Mouse (Mus musculus) midbrain, embryonic 16.5 days (tissue): Measurements from ENCODE around the gene Prr12. TPM values are rescaled to one million over a fixed set of nuclear protein-coding genes. Genes with fewer than 3 reads are reported as not detected.

ENCODE experiments used
- ATAC-seq: fragments of 200-750 bp; cut with Nextera tagmentation; 2 replicates; pipeline ENCODE4 v1.8.0; 2017; ENCODE audit warnings: moderate TSS enrichment
- H3K27ac ChIP-seq: fragments of 300-500 bp; sonication (generic); 2 replicates; pipeline ENCODE4 v1.5.1; 2014; ENCODE audit warnings: mild to moderate bottlenecking, low read length, mixed read lengths
- H3K27me3 ChIP-seq: fragments of 300-500 bp; sonication (generic); 2 replicates; pipeline ENCODE4 v1.6.1; 2014; ENCODE audit warnings: low read depth, low read length, mixed read lengths; ENCODE audit not compliant: control insufficient read depth, insufficient read depth
- H3K36me3 ChIP-seq: fragments of 300-500 bp; sonication (generic); 2 replicates; pipeline ENCODE4 v1.6.1; 2014; ENCODE audit warnings: mild to moderate bottlenecking, low read length, moderate library complexity, mixed read lengths; ENCODE audit not compliant: control insufficient read depth, insufficient read depth
- H3K4me1 ChIP-seq: fragments of 300-500 bp; sonication (generic); 2 replicates; pipeline ENCODE4 v1.6.1; 2014; ENCODE audit warnings: mild to moderate bottlenecking, low read length, mixed read lengths; ENCODE audit not compliant: control insufficient read depth, insufficient read depth
- H3K4me2 ChIP-seq: fragments of 300-500 bp; sonication (generic); 2 replicates; pipeline ENCODE4 v1.6.1; 2014; ENCODE audit warnings: mild to moderate bottlenecking, low read length, mixed read lengths
- H3K4me3 ChIP-seq: fragments of 300-500 bp; sonication (generic); 2 replicates; pipeline ENCODE4 v1.5.1; 2014; ENCODE audit warnings: low read depth, mild to moderate bottlenecking, low read length, moderate library complexity, mixed read lengths
- H3K9ac ChIP-seq: fragments of 300-500 bp; sonication (generic); 2 replicates; pipeline ENCODE4 v1.6.1; 2014; ENCODE audit warnings: low read depth, low read length, mixed read lengths
- H3K9me3 ChIP-seq: fragments of 300-500 bp; sonication (generic); replicated peaks from 2 replicates; pipeline ENCODE4 v1.6.1; 2014; ENCODE audit warnings: mild to moderate bottlenecking, low read length, mixed read lengths; ENCODE audit not compliant: control insufficient read depth, poor library complexity, severe bottlenecking
- WGBS: fragments of 180-500 bp; shearing (Covaris S2); extraction: QIAGEN DNeasy Blood & Tissue Kit; methylation state at CpG from one replicate; pipeline ENCODE4 v1.1.7; 2014; 5-methylcytosine and 5-hydroxymethylcytosine counted together
- polyA plus RNA-seq: library from polyadenylated mRNA; unstranded; fragments of >200 nt; fragmentation: Nextera tagmentation; extraction: Ambion mirVana; gene quantifications from 2 replicates; pipeline ENCODE4 v1.2.1, GENCODE M21; 2015

Prr12 gene
- polyA plus RNA-seq, 1 experiment from 2014 or later: 13.6 TPM

DNA sequence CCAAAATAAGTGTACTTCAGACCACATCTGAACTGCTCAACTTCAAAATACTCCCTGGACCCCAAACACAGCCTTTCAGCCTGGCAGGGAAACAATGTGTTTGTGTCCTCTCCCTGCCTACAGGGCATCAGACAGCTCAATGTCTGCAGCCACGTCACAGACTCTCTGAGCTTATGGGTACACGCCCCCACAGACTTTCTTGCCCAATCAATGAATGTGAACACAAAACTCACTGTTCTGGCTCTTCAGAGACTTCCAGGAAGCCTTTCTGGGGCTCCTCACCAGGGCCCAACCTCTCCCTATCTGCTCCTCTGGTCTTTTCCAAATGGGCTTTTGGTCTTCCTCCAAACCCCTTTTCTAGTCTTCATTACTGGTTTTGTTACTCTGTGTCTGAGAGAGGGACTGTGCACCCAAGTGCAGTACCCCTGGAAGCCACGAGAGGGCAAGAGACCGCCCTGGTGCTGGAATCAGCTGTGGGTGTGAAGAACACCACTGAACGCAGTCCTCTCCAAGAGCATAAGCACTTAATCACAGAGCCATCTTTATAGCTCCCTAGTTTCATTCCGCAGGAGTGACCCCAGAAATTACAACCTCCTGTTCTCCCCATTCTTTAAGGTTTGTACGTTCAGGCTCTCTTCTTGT, 14.8 kb downstream of the Prr12 start:
- H3K4me2 ChIP-seq: no peak overlapping the region
- H3K4me3 ChIP-seq: no peak overlapping the region
- H3K9ac ChIP-seq: no peak overlapping the region
- no peaks in the 10 kb centered on the region for H3K27me3 ChIP-seq
- H3K9me3 ChIP-seq: no peaks in the 10 kb centered on the region
- 71% methylated on average over 7 of the region's 7 CpGs for WGBS
- no peaks in the 10 kb centered on the region for H3K4me1 ChIP-seq
- ATAC-seq: no peak
- peaks cover 75% of the 10 kb centered on the region for H3K36me3 ChIP-seq
- no peak overlapping the region for H3K27ac ChIP-seq

DNA sequence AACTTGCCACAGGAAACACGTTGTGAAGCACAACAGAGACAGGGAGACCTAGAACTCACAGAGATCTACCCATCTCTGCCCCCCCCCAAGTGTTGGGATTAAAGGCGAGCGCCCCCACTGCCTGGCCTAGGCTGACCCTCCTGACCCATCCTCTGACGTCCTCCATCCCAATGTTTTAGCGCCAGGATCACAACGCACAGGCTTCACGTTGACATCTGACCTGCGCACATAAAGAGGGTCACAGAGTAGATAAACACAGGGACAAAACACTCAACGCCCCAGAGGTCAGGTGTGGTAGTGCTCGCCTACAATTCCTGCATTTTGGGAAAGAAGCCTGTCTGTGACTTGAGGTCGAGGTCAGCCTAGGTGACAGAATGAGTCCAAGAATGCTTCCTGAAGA, 16.0 kb downstream of the Prr12 start:
- no peak overlapping the region for H3K27ac ChIP-seq
- no peak overlapping the region for H3K9ac ChIP-seq
- H3K4me3 ChIP-seq: no peak overlapping the region
- no peaks in the 10 kb centered on the region for H3K4me1 ChIP-seq
- ATAC-seq: no peak
- peaks cover 73% of the 10 kb centered on the region for H3K36me3 ChIP-seq
- H3K27me3 ChIP-seq: no peaks in the 10 kb centered on the region
- 91% methylated on average over 11 of the region's 11 CpGs for WGBS
- no peak overlapping the region for H3K4me2 ChIP-seq
- no peaks in the 10 kb centered on the region for H3K9me3 ChIP-seq

DNA sequence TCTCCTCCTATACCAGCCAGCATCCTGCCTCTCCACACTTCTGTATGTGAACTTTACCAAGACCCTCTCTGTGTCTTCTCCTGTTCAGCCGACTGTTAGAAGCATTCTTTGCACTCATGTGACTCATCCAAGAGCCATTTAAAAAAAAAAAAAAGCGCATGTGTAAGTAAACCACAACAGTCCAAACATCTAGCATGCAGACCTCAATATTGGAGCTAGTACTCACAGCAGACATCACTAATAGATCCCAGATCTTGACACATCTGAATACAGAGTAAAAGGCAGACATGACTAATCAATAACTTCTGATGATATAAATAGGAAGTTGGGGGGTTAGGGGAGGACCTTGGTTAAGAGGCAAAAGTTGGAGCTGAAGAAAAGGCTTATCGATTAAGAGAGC, 17.1 kb downstream of the Prr12 start:
- 95% methylated on average over 3 of the region's 3 CpGs for WGBS
- H3K36me3 ChIP-seq: peaks cover 73% of the 10 kb centered on the region
- H3K9ac ChIP-seq: no peak overlapping the region
- no peak overlapping the region for H3K4me2 ChIP-seq
- ATAC-seq: no peak
- no peaks in the 10 kb centered on the region for H3K9me3 ChIP-seq
- no peaks in the 10 kb centered on the region for H3K27me3 ChIP-seq
- no peaks in the 10 kb centered on the region for H3K4me1 ChIP-seq
- H3K27ac ChIP-seq: no peak overlapping the region
- H3K4me3 ChIP-seq: no peak overlapping the region

DNA sequence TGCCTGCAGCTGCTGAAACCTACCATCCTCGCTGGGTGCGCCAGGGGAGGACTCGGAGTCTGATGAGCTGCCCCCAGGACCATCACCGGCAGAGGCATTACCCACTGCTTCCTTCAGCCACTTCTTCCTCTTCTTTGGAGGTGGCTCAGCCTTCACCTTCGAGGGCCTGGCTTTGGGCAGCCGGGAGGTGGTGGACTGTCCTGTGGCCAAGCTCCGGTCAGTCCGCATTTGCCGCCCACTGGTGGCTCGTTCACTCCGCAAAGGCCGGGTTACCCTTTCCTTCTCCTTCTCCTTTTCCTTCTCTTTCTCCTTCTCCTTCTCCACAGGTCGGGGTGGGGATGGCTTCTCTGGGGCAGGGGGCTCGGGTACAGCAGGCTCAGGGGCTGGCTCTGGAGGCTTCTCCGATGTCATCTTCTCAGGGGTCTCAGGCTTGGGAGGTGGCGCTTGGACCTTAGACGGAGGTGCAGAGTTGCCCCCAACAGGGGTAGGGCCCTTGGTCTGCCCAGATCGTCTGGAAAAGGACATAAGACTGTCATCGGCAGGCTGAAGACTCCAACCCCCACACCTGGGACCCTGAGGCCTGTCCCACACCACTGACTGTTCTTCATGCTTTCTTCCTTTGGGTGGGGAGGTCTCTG, 18.8 kb downstream of the Prr12 start:
- Histone ChIP-seq H3K4me3 (no peak overlapping the region), H3K36me3 (peaks cover 74% of the 10 kb centered on the region), H3K9ac (no peak overlapping the region), H3K27me3 (no peaks in the 10 kb centered on the region), H3K4me2 (no peak overlapping the region), H3K9me3 (no peaks in the 10 kb centered on the region), H3K4me1 (no peaks in the 10 kb centered on the region), H3K27ac (no peak overlapping the region)
- no peak for ATAC-seq
- WGBS: 93% methylated on average over 19 of the region's 19 CpGs

DNA sequence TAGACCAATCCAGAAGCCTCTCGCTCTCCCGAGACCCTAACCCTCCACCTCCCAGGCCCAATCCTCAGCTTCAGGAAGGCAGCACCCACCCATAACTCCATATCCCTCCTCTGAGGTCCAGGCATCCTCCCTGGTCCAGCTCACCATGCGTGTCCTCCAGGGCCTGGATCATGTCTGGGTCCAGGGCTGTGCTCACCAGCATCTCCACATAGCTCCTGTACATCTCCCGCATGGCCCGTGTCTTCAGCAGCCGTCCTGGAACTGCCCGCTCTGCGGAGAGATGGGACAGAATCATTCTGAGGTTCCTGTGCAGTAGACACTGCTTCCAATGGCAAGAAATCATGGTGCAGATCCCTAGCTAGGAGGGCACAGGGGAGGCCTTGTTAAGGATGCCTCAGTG, 21.8 kb downstream of the Prr12 start:
- H3K4me2 ChIP-seq: no peak overlapping the region
- WGBS: 94% methylated on average over 8 of the region's 8 CpGs

DNA sequence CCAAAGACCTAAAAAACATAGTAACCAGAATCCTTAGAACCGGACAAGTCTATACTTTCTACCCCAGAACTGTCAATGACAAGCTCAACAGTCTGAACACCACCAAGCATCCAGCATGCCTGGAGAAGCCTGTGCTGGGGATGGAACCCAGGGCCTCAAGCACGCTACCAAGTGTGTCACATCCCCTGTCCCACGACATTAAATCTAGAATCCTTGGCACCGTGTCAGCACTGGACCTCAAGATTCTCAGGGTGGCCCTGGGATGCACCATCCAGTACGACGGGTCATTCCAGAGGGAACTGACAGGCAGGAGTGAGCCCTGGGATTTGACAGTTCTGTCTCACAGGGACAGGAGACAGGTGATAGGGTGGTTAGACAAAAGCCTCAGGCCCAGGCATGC, 22.7 kb downstream of the Prr12 start:
- no peak overlapping the region for H3K4me3 ChIP-seq
- H3K36me3 ChIP-seq: peaks cover 60% of the 10 kb centered on the region
- WGBS: 94% methylated on average over 6 of the region's 6 CpGs
- no peak overlapping the region for H3K4me2 ChIP-seq
- H3K9me3 ChIP-seq: no peaks in the 10 kb centered on the region
- no peak overlapping the region for H3K27ac ChIP-seq
- no peaks in the 10 kb centered on the region for H3K27me3 ChIP-seq
- ATAC-seq: no peak
- H3K9ac ChIP-seq: no peak overlapping the region
- H3K4me1 ChIP-seq: peaks cover 6% of the 10 kb centered on the region; the same call in 1 of the 2 replicates

More for the DNA sequence above, 21.8 kb downstream of the Prr12 start:
- Histone ChIP-seq H3K4me1 (peaks cover 6% of the 10 kb centered on the region; the same call in 1 of the 2 replicates), H3K9me3 (no peaks in the 10 kb centered on the region), H3K36me3 (peaks cover 68% of the 10 kb centered on the region), H3K9ac (no peak overlapping the region), H3K27me3 (no peaks in the 10 kb centered on the region), H3K27ac (no peak overlapping the region), H3K4me3 (no peak overlapping the region)
- ATAC-seq: no peak

DNA sequence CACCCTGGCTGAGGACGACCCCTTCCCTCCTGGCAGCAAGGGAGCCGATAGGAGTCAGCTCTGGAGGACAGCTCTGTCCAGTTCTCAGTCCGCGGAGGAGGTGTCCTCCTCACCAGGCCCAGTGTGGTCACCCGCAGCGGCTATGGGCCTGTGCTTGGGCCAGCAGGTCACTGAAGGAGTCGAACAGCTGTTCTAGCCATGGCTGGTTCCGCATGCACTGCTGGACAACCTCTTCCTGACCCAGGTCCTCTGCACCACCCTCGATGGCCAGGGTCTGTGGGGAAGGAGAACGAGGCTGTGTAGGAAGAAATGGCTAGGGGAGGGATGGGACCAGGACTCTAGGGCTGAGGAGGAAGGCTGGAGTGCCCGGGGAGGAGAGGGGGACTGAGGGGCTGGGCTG, 24.3 kb downstream of the Prr12 start:
- H3K9ac ChIP-seq: no peak overlapping the region
- H3K4me3 ChIP-seq: no peak overlapping the region
- no peaks in the 10 kb centered on the region for H3K9me3 ChIP-seq
- 93% methylated on average over 11 of the region's 11 CpGs for WGBS
- ATAC-seq: no peak
- no peak overlapping the region for H3K4me2 ChIP-seq
- no peak overlapping the region for H3K27ac ChIP-seq
- peaks cover 6% of the 10 kb centered on the region; the same call in 1 of the 2 replicates for H3K4me1 ChIP-seq
- H3K36me3 ChIP-seq: peaks cover 44% of the 10 kb centered on the region
- no peaks in the 10 kb centered on the region for H3K27me3 ChIP-seq

DNA sequence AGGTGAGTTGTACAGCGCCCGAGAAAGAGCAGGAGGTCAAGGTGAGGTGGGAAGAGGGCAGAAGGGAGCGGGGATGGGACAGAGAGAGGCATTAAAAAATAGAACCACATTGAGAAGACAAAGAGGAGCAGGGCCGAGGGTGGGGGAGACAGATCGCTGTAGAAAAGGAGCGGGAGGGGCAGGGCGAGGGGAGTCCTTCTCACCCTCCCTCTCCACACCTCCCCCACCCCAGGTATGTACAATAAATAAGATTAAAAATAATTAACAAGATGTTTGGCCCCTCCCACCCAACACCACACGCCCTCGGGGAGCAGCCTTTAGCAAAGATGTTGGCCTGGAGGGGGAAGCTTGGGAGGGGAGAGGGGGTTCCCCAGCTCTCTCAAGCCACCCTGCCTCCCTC, 24.9 kb downstream of the Prr12 start:
- no peak overlapping the region for H3K27ac ChIP-seq
- no peak for ATAC-seq
- WGBS: 93% methylated on average over 9 of the region's 9 CpGs
- no peaks in the 10 kb centered on the region for H3K9me3 ChIP-seq
- peaks cover 44% of the 10 kb centered on the region for H3K36me3 ChIP-seq
- H3K27me3 ChIP-seq: no peaks in the 10 kb centered on the region
- H3K4me1 ChIP-seq: peaks cover 6% of the 10 kb centered on the region; the same call in 1 of the 2 replicates
- no peak overlapping the region for H3K9ac ChIP-seq
- no peak overlapping the region for H3K4me3 ChIP-seq
- no peak overlapping the region for H3K4me2 ChIP-seq

DNA sequence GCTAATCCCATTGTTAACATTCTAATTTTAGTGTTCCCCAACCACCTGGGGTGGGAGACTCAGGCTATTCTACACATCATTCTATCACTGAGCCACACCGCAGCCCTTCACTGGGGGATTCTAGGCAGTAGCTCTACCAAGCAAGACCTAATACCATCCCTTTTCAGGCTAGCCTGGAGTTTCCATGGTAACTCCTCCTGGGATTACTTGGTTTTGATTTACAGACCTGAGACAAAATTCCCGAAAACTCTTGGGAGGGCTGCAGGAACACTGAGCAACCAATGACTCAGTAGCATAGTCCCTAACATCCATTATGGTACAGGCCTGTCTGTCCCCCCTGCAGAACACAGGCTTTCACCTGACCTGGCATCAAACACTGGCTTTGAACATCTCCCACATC, 26.4 kb downstream of the Prr12 start:
- Histone ChIP-seq H3K4me1 (peaks cover 6% of the 10 kb centered on the region; the same call in 1 of the 2 replicates), H3K9ac (no peak overlapping the region), H3K4me2 (no peak overlapping the region), H3K27me3 (no peaks in the 10 kb centered on the region), H3K36me3 (peaks cover 34% of the 10 kb centered on the region), H3K4me3 (no peak overlapping the region), H3K27ac (peak overlapping the region; percentile 2), H3K9me3 (no peaks in the 10 kb centered on the region)
- 31% methylated on average over 2 of the region's 2 CpGs for WGBS
- ATAC-seq: peak; percentile 34; the same call in 1 of the 2 replicates
